Mouse (Mus musculus): Measurements from ENCODE around the gene Ppm1h. TPM values are rescaled to one million over a fixed set of nuclear protein-coding genes. Genes with fewer than 3 reads are reported as not detected.

The Ppm1h gene
- total RNA-seq (2023), result 100 to 1,000 TPM; 141 to 162 TPM

GRCm38 (mm10) chr10:122678541-122679436 lies at the start of gene Ppm1h:
Gene Ppm1h (plus strand): TSS chr10:122678762.

Other genes with a start within 250 kb of the Ppm1h start
- not detected for gene Avpr1a, start 230.3 kb upstream of the Ppm1h start, total RNA-seq (2023)